Mouse (Mus musculus): ENCODE results near the gene Hs6st3.

GRCm38 (mm10) chr14:119772040-119772439, 633.9 kb downstream of the Hs6st3 start:
- TF ChIP-seq CTCF (IDR thresholded peaks at IDR 0.05; ENCODE audit: low read depth) (no peak), EP300 (optimal IDR thresholded peaks at IDR 0.05) (no peak)
